ENCODE assay signal across 23 mouse cellular contexts in the genomic region with DNA sequence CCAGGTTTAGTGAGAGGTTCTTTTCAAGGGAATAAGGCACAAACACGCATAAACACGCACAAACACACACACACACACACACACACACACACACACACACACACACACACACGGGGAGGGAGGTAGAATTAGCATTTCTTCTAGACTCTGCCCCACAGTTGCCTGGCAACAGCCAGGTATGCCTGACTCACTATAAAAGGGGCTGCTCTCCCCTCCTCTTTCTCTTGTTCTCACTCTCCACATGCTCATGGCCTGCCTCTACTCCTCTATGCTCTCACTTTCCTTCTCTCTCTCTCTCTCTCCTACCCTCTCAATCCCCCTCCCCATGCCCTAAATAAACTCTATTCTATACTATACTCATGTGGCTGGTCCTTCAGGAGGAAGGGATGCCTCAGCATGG. TPM values are rescaled to one million over a fixed set of nuclear protein-coding genes. Genes with fewer than 3 reads are reported as not detected.
DNase-seq lines count a peak whose midpoint lies in the region; ATAC-seq lines count a peak whose summit lies in the region.
"Had no signal": no experiment of that assay in that cellular context is flagged by ENCODE, and none has a peak within 500 bp of the region (broad histone marks: within the 10 kb centered on the region; RNA-seq: fewer than 3 reads in every experiment).

No protein-coding gene starts in this region.

- H3K27me3 ChIP-seq in hindbrain, embryonic 15.5 days, result no peaks in the 10 kb centered on the region
- no peaks in the 10 kb centered on the region for H3K27me3 ChIP-seq in hindbrain, embryonic 10.5 days (ENCODE audit: insufficient read depth, poor library complexity, severe bottlenecking)
- no peaks in the 10 kb centered on the region for H3K27me3 ChIP-seq in megakaryocyte, embryonic 14.5 days (replicated peaks)
- no peaks in the 10 kb centered on the region for H3K27me3 ChIP-seq in forebrain, embryonic 12.5 days
- no peaks in the 10 kb centered on the region for H3K27me3 ChIP-seq in midbrain, embryonic 15.5 days (replicated peaks)

- no peak overlapping the region for H3K4me3 ChIP-seq in hindbrain, embryonic 15.5 days
- H3K4me3 ChIP-seq in hindbrain, embryonic 10.5 days, result no peak overlapping the region
- peak overlapping the region; percentile 33 for H3K4me3 ChIP-seq in megakaryocyte, embryonic 14.5 days (replicated peaks)
- no peak overlapping the region for H3K4me3 ChIP-seq in forebrain, embryonic 12.5 days (replicated peaks)
- H3K4me3 ChIP-seq in midbrain, embryonic 15.5 days, result no peak overlapping the region
- H3K4me3 ChIP-seq: embryonic facial prominence, embryonic 10.5 days; gastrocnemius, adult 2 months; layer of hippocampus, adult 2 months had no signal

- no peak overlapping the region for H3K4me2 ChIP-seq in hindbrain, embryonic 15.5 days
- H3K4me2 ChIP-seq in forebrain, embryonic 12.5 days, result no peak overlapping the region
- no peak overlapping the region for H3K4me2 ChIP-seq in midbrain, embryonic 15.5 days
- H3K4me2 ChIP-seq: heart, embryonic 11.5 days had no signal

- H3K36me3 ChIP-seq in hindbrain, embryonic 15.5 days, result peaks cover 4% of the 10 kb centered on the region; the same call in 1 of the 2 replicates
- peaks cover 14% of the 10 kb centered on the region for H3K36me3 ChIP-seq in hindbrain, embryonic 10.5 days
- H3K36me3 ChIP-seq in megakaryocyte, embryonic 14.5 days (replicated peaks; ENCODE audit: low read length), result peaks cover 63% of the 10 kb centered on the region
- 0 out of 2 replicates have a peak, but pooled peaks cover 4% of the 10 kb centered on the region for H3K36me3 ChIP-seq in forebrain, embryonic 12.5 days (replicated peaks)
- H3K36me3 ChIP-seq in midbrain, embryonic 15.5 days (replicated peaks), result no peaks in the 10 kb centered on the region

- peak; percentile 66; the same call in 1 of the 2 replicates for ATAC-seq in hindbrain, embryonic 15.5 days (ENCODE audit: low FRiP score, low read depth)
- ATAC-seq in megakaryocyte, adult 5-6 weeks (ENCODE audit: poor library complexity, severe bottlenecking), result no peak
- peak; percentile 53; the same call in 1 of the 2 replicates for ATAC-seq in forebrain, embryonic 12.5 days (ENCODE audit: low FRiP score)
- ATAC-seq in midbrain, embryonic 15.5 days (replicated peaks), result peak; percentile 70

- H3K9me3 ChIP-seq in hindbrain, embryonic 15.5 days, result no peaks in the 10 kb centered on the region
- H3K9me3 ChIP-seq in hindbrain, embryonic 10.5 days, result no peaks in the 10 kb centered on the region
- H3K9me3 ChIP-seq in megakaryocyte, embryonic 14.5 days, result no peaks in the 10 kb centered on the region
- H3K9me3 ChIP-seq in forebrain, embryonic 12.5 days, result no peaks in the 10 kb centered on the region
- H3K9me3 ChIP-seq in midbrain, embryonic 15.5 days, result no peaks in the 10 kb centered on the region
- H3K9me3 ChIP-seq: embryonic facial prominence, embryonic 10.5 days; G1E had no signal

- H3K27ac ChIP-seq in hindbrain, embryonic 15.5 days (replicated peaks), result no peak overlapping the region
- H3K27ac ChIP-seq in hindbrain, embryonic 10.5 days, result no peak overlapping the region
- H3K27ac ChIP-seq in forebrain, embryonic 12.5 days, result no peak overlapping the region
- H3K27ac ChIP-seq in midbrain, embryonic 15.5 days, result no peak overlapping the region
- H3K27ac ChIP-seq: embryonic facial prominence, embryonic 10.5 days; gastrocnemius, adult 2 months; layer of hippocampus, adult 2 months; macrophage had no signal

- no peak for DNase-seq in hindbrain, embryonic 10.5 days (ENCODE audit: low spot score)
- no peak for DNase-seq in layer of hippocampus, adult 11-12 months (ENCODE audit: low spot score)
- DNase-seq in urinary bladder, postnatal 10 days (ENCODE audit: low spot score), result no peak
- DNase-seq: adrenal gland, postnatal 36 days; cerebellum, adult 18-20 months; cerebellum, postnatal 36 days; gastrocnemius, adult 2 months; heart, postnatal 10 days; kidney, adult 2 months; kidney, postnatal 10 days; right cerebral cortex, postnatal 25 days; thymus, adult 18-20 months; thymus, postnatal 4 days had no signal

- WGBS in hindbrain, embryonic 15.5 days, result 62% methylated on average over 3 of the region's 3 CpGs
- WGBS in hindbrain, embryonic 10.5 days, result 66% methylated on average over 3 of the region's 3 CpGs
- 96% methylated on average over 3 of the region's 3 CpGs for WGBS in forebrain, embryonic 12.5 days
- WGBS in midbrain, embryonic 15.5 days, result 79% methylated on average over 2 of the region's 3 CpGs

- no peak overlapping the region for H3K9ac ChIP-seq in hindbrain, embryonic 15.5 days
- no peak overlapping the region for H3K9ac ChIP-seq in forebrain, embryonic 12.5 days
- no peak overlapping the region for H3K9ac ChIP-seq in midbrain, embryonic 15.5 days

- peaks cover 10% of the 10 kb centered on the region for H3K4me1 ChIP-seq in hindbrain, embryonic 15.5 days (replicated peaks)
- H3K4me1 ChIP-seq in hindbrain, embryonic 10.5 days (replicated peaks), result peaks cover 25% of the 10 kb centered on the region
- peaks cover 84% of the 10 kb centered on the region for H3K4me1 ChIP-seq in megakaryocyte, embryonic 14.5 days
- peaks cover 13% of the 10 kb centered on the region for H3K4me1 ChIP-seq in forebrain, embryonic 12.5 days
- H3K4me1 ChIP-seq in midbrain, embryonic 15.5 days, result peaks cover 7% of the 10 kb centered on the region

RNA-seq across cellular contexts. Expression of a gene that starts 14.2 kb away (rescaled TPM):
- 113 and 118 TPM in 2 replicates for polyA plus RNA-seq in hindbrain, embryonic 15.5 days (2015; fragmentation: Nextera tagmentation; extraction: Ambion mirVana)
- polyA plus RNA-seq in hindbrain, embryonic 10.5 days (2016; fragmentation: Nextera tagmentation; extraction: Ambion mirVana), result 132 and 133 TPM in 2 replicates
- 4.1 TPM in 1 of 2 replicates, not detected in the other for polyA plus RNA-seq in megakaryocyte, embryonic 14.5 days (2012; ENCODE audit: insufficient read depth, low replicate concordance)
- total RNA-seq in megakaryocyte, adult 5-6 weeks (2015), result 96.7 and 109 TPM in 2 replicates
- 76.2 and 82.8 TPM in 2 replicates for total RNA-seq in megakaryocyte, adult 5-6 weeks (2017)
- polyA plus RNA-seq in forebrain, embryonic 12.5 days (2016; fragmentation: Nextera tagmentation; extraction: Ambion mirVana), result 117 and 125 TPM in 2 replicates
- polyA plus RNA-seq in midbrain, embryonic 15.5 days (2015; fragmentation: Nextera tagmentation; extraction: Ambion mirVana), result 99.3 and 102 TPM in 2 replicates

RNA-seq across cellular contexts. Expression of a gene that starts 14.5 kb away (rescaled TPM):
- 28.0 and 30.7 TPM in 2 replicates for polyA plus RNA-seq in hindbrain, embryonic 15.5 days (2015; fragmentation: Nextera tagmentation; extraction: Ambion mirVana)
- polyA plus RNA-seq in hindbrain, embryonic 10.5 days (2016; fragmentation: Nextera tagmentation; extraction: Ambion mirVana), result 23.0 and 25.7 TPM in 2 replicates
- polyA plus RNA-seq in megakaryocyte, embryonic 14.5 days (2012; ENCODE audit: insufficient read depth, low replicate concordance), result 11.0 and 20.2 TPM in 2 replicates
- total RNA-seq in megakaryocyte, adult 5-6 weeks (2015), result 27.8 and 31.6 TPM in 2 replicates
- total RNA-seq in megakaryocyte, adult 5-6 weeks (2017), result 40.3 and 40.4 TPM in 2 replicates
- 26.0 and 29.6 TPM in 2 replicates for polyA plus RNA-seq in forebrain, embryonic 12.5 days (2016; fragmentation: Nextera tagmentation; extraction: Ambion mirVana)
- polyA plus RNA-seq in midbrain, embryonic 15.5 days (2015; fragmentation: Nextera tagmentation; extraction: Ambion mirVana), result 26.8 and 30.0 TPM in 2 replicates

RNA-seq across cellular contexts. Expression of a gene that starts 50.5 kb away (rescaled TPM):
- 43.9 and 47.3 TPM in 2 replicates for polyA plus RNA-seq in hindbrain, embryonic 15.5 days (2015; fragmentation: Nextera tagmentation; extraction: Ambion mirVana)
- polyA plus RNA-seq in hindbrain, embryonic 10.5 days (2016; fragmentation: Nextera tagmentation; extraction: Ambion mirVana), result 71.8 and 86.4 TPM in 2 replicates
- polyA plus RNA-seq in megakaryocyte, embryonic 14.5 days (2012; ENCODE audit: insufficient read depth, low replicate concordance), result 2.1 and 44.0 TPM in 2 replicates
- total RNA-seq in megakaryocyte, adult 5-6 weeks (2015), result 59.9 and 80.9 TPM in 2 replicates
- 87.4 and 91.5 TPM in 2 replicates for total RNA-seq in megakaryocyte, adult 5-6 weeks (2017)
- 96.2 and 96.4 TPM in 2 replicates for polyA plus RNA-seq in forebrain, embryonic 12.5 days (2016; fragmentation: Nextera tagmentation; extraction: Ambion mirVana)
- polyA plus RNA-seq in midbrain, embryonic 15.5 days (2015; fragmentation: Nextera tagmentation; extraction: Ambion mirVana), result 51.8 and 57.6 TPM in 2 replicates

RNA-seq across cellular contexts. Expression of a gene that starts 51.1 kb away (rescaled TPM):
- polyA plus RNA-seq in hindbrain, embryonic 15.5 days (2015; fragmentation: Nextera tagmentation; extraction: Ambion mirVana), result 38.5 and 40.6 TPM in 2 replicates
- polyA plus RNA-seq in hindbrain, embryonic 10.5 days (2016; fragmentation: Nextera tagmentation; extraction: Ambion mirVana), result 68.2 and 78.5 TPM in 2 replicates
- 87.4 and 151 TPM in 2 replicates for polyA plus RNA-seq in megakaryocyte, embryonic 14.5 days (2012; ENCODE audit: insufficient read depth, low replicate concordance)
- 166 and 167 TPM in 2 replicates for total RNA-seq in megakaryocyte, adult 5-6 weeks (2015)
- total RNA-seq in megakaryocyte, adult 5-6 weeks (2017), result 149 and 186 TPM in 2 replicates
- 74.9 and 77.4 TPM in 2 replicates for polyA plus RNA-seq in forebrain, embryonic 12.5 days (2016; fragmentation: Nextera tagmentation; extraction: Ambion mirVana)
- 38.7 and 38.8 TPM in 2 replicates for polyA plus RNA-seq in midbrain, embryonic 15.5 days (2015; fragmentation: Nextera tagmentation; extraction: Ambion mirVana)

Comparison
In these comparisons a context has a peak if more than half of its experiments do, and no peak if none do; other contexts are left out.
1. RNA of a gene that starts 14.2 kb away (polyA plus RNA-seq): 132 to 133 TPM in hindbrain, embryonic 10.5 days, 117 to 125 TPM in forebrain, embryonic 12.5 days, 113 to 118 TPM in hindbrain, embryonic 15.5 days and 99.3 to 102 TPM in midbrain, embryonic 15.5 days; 4.1 TPM in megakaryocyte, embryonic 14.5 days; every median in the first group is over 10 times any median in the second.